Mouse (Mus musculus): Measurements from ENCODE around the gene Cdkn2b. TPM values are rescaled to one million over a fixed set of nuclear protein-coding genes. Genes with fewer than 3 reads are reported as not detected.

Cdkn2b gene
- polyA plus RNA-seq (2015; fragmentation: Nextera tagmentation; extraction: Ambion mirVana): 0.15 TPM in 1 of 2 replicates, not detected in the other

DNA sequence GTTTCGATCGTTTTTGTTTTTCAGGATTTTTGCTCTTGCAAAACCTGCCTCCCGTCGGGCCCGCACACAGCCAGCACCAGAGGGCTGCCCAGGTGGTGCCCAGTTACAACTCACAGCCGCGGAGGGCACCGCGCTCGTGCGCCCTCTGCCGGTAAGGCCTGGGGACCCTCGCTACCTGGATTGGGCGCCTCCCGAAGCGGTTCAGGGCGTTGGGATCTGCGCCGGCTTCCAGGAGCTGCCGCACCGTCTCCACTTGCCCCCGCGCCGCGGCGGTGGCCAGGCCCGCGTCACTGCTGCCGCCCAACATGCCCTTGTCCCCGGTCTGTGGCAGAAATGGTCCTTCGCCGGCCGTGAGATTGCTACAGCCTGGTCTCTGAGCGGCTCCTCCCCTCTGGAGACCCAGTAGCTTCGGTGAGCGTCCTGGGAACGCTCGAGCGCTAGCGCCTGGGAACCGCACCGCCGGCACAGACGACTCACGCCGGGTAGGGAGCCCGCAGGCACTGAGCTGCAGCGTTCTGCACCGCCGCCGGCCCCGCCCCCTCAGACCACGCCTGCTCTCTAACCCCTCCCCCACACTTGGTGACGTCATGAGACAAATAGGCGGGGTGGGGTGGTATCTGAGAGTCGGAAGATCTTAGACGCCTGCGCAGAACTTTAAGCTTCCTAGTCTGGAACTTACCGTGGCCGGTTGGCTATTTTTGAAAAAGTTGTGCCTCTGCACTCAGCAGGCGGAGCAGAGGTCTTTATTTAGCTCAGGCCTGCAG lies at the start of gene Cdkn2b:
TSS of gene Cdkn2b (minus strand) at position 549 of the 764 bp plus-strand sequence.
- under 1% methylated on average over 61 of the region's 61 CpGs for WGBS (ENCODE audit: insufficient replicate concordance)
- ATAC-seq (ENCODE audit: low read depth): peak; percentile 89
- H3K4me3 ChIP-seq (ENCODE audit: low read depth, low read length): peak within 1 kb of the TSS; percentile 62
- H3K4me1 ChIP-seq (ENCODE audit: control insufficient read depth, low read depth, low read length): peaks cover 5% of the 10 kb centered on the region
- H3K9me3 ChIP-seq (replicated peaks; ENCODE audit: control insufficient read depth, low read length): no peaks in the 10 kb centered on the region
- H3K9ac ChIP-seq (ENCODE audit: low read depth, low read length): peak within 1 kb of the TSS; percentile 24
- peaks cover 60% of the 10 kb centered on the region for H3K27me3 ChIP-seq (ENCODE audit: control insufficient read depth, insufficient read depth, low read depth, low read length)
- no peak within 1 kb of the TSS for H3K27ac ChIP-seq (ENCODE audit: low read length)
- peak within 1 kb of the TSS; percentile 86 for H3K4me2 ChIP-seq (ENCODE audit: low read depth, low read length)
- H3K36me3 ChIP-seq (ENCODE audit: control insufficient read depth, insufficient read depth): no peaks in the 10 kb centered on the region

DNA sequence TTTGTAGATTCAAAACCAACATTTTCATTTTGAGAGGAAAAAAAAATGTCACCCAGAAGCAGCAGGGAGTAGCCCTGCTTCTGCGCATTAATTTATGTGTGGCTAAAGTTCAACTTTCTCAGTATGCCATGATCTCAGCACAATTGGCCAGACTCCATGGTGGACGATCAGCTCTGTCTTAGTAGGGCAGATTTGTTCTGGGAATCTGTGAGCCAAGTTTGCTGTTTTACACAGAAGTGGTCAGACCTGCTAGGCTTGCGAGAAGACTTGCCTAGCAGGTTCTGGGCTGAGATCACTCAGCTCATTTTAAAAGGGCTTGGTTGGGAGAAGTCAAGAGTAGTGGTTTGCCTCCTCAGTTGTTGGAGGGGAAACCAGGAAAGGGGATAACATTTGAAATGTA lies 49.5 kb upstream of the Cdkn2b start:
- Histone ChIP-seq H3K4me3 (ENCODE audit: low read depth, low read length) (no peak overlapping the region), H3K4me2 (ENCODE audit: low read depth, low read length) (no peak overlapping the region), H3K4me1 (ENCODE audit: control insufficient read depth, low read depth, low read length) (no peaks in the 10 kb centered on the region), H3K27ac (ENCODE audit: low read length) (no peak overlapping the region), H3K9me3 (replicated peaks; ENCODE audit: control insufficient read depth, low read length) (no peaks in the 10 kb centered on the region), H3K36me3 (ENCODE audit: control insufficient read depth, insufficient read depth) (no peaks in the 10 kb centered on the region), H3K27me3 (ENCODE audit: control insufficient read depth, insufficient read depth, low read depth, low read length) (no peaks in the 10 kb centered on the region), H3K9ac (ENCODE audit: low read depth, low read length) (no peak overlapping the region)
- ATAC-seq (ENCODE audit: low read depth): no peak
- 58% methylated on average over 3 of the region's 3 CpGs for WGBS (ENCODE audit: insufficient replicate concordance)

DNA sequence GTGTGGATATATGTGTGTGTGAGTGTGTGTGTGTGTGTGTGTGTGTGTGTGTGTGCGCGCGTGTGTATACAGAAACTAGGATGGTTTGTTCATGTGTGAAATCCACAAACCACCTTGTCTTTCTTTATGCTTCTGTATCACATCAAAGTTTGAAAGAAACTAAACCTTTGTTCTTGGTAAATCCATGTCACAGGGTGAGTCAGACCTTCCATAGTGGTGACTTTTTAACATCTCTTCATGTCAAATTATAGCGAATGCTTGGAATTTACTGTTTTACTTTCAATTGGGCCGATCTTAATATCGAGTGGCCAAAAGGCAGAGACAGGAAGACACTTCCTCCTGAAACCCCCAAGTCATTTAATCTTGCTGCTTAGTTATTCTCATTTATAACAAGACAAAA lies 48.7 kb upstream of the Cdkn2b start:
- H3K9ac ChIP-seq (ENCODE audit: low read depth, low read length): no peak overlapping the region
- ATAC-seq (ENCODE audit: low read depth): no peak
- H3K36me3 ChIP-seq (ENCODE audit: control insufficient read depth, insufficient read depth): no peaks in the 10 kb centered on the region
- 85% methylated on average over 6 of the region's 6 CpGs for WGBS (ENCODE audit: insufficient replicate concordance)
- no peak overlapping the region for H3K4me2 ChIP-seq (ENCODE audit: low read depth, low read length)
- H3K9me3 ChIP-seq (replicated peaks; ENCODE audit: control insufficient read depth, low read length): no peaks in the 10 kb centered on the region
- no peaks in the 10 kb centered on the region for H3K4me1 ChIP-seq (ENCODE audit: control insufficient read depth, low read depth, low read length)
- H3K27me3 ChIP-seq (ENCODE audit: control insufficient read depth, insufficient read depth, low read depth, low read length): no peaks in the 10 kb centered on the region
- no peak overlapping the region for H3K27ac ChIP-seq (ENCODE audit: low read length)
- H3K4me3 ChIP-seq (ENCODE audit: low read depth, low read length): no peak overlapping the region

DNA sequence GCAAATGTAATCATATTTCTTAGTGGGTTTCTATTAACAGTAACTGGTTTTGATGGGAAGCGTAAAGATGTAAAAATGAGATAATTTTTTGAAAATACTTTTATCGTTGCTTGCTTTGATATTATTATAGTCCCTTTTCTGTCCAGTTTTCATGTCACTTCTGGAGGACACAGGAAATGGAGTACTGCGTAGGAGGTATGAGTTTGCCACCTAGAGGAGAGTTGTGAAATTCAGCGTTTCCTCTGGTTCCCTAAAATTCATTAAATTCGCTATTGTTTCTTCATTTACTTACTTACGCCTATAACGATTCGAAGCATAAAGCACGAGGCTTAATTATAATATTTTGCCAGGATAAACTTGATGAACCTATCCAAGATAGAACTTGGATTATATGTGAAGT lies 43.1 kb upstream of the Cdkn2b start:
- Histone ChIP-seq H3K27me3 (ENCODE audit: control insufficient read depth, insufficient read depth, low read depth, low read length) (no peaks in the 10 kb centered on the region), H3K4me1 (ENCODE audit: control insufficient read depth, low read depth, low read length) (no peaks in the 10 kb centered on the region), H3K36me3 (ENCODE audit: control insufficient read depth, insufficient read depth) (no peaks in the 10 kb centered on the region), H3K9me3 (replicated peaks; ENCODE audit: control insufficient read depth, low read length) (no peaks in the 10 kb centered on the region), H3K4me2 (ENCODE audit: low read depth, low read length) (no peak overlapping the region), H3K27ac (ENCODE audit: low read length) (no peak overlapping the region), H3K9ac (ENCODE audit: low read depth, low read length) (no peak overlapping the region), H3K4me3 (ENCODE audit: low read depth, low read length) (no peak overlapping the region)
- ATAC-seq (ENCODE audit: low read depth): no peak
- 36% methylated on average over 9 of the region's 9 CpGs for WGBS (ENCODE audit: insufficient replicate concordance)

DNA sequence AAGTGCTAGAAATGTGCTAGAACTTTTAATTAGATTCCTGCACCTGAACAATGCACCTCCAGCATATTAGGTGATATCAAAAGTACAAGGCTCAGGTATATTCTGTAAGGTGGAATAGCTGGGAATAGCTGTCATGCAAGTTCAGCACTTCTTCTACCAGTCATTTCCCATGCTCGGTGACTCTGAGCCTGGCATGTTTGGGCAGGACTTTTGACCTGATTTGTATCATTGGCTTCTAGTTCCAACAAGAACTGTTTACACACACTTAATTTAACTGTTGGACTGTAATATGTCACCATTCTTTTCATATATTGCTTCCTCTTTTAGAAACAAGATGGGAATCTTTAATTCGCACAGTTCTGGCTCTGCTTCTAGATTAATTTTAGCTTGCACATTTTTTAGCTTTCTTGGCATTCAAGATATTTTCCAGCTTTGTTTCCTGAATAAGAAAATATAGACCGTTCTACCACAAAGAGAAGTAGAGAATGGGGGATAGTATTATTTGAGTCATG lies 42.3 kb upstream of the Cdkn2b start:
- H3K27ac ChIP-seq (ENCODE audit: low read length): no peak overlapping the region
- no peak for ATAC-seq (ENCODE audit: low read depth)
- no peaks in the 10 kb centered on the region for H3K9me3 ChIP-seq (replicated peaks; ENCODE audit: control insufficient read depth, low read length)
- no peak overlapping the region for H3K9ac ChIP-seq (ENCODE audit: low read depth, low read length)
- no peaks in the 10 kb centered on the region for H3K4me1 ChIP-seq (ENCODE audit: control insufficient read depth, low read depth, low read length)
- no peaks in the 10 kb centered on the region for H3K27me3 ChIP-seq (ENCODE audit: control insufficient read depth, insufficient read depth, low read depth, low read length)
- no peaks in the 10 kb centered on the region for H3K36me3 ChIP-seq (ENCODE audit: control insufficient read depth, insufficient read depth)
- no peak overlapping the region for H3K4me2 ChIP-seq (ENCODE audit: low read depth, low read length)
- 58% methylated on average over 3 of the region's 3 CpGs for WGBS (ENCODE audit: insufficient replicate concordance)
- H3K4me3 ChIP-seq (ENCODE audit: low read depth, low read length): no peak overlapping the region

DNA sequence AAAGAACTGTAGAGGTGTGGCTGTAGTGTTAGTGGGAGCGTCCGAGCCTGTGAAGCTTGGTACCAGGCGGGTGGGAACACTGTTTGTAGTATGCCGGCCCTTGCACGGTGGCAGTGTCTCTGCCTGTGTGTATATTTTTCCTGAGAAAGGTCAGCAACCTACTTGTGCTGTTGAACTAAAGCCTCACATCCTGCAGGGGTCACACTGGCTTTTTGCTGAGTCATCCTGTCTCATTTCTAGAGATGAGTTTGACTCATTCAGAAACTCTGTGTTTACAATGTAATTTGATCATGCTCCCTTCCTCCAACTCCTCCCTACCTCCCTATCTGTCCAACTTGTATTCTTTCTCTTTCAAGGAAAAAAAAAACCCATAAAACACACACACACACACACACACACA lies 40.6 kb upstream of the Cdkn2b start:
- Histone ChIP-seq H3K4me3 (ENCODE audit: low read depth, low read length) (no peak overlapping the region), H3K4me1 (ENCODE audit: control insufficient read depth, low read depth, low read length) (no peaks in the 10 kb centered on the region), H3K36me3 (ENCODE audit: control insufficient read depth, insufficient read depth) (no peaks in the 10 kb centered on the region), H3K9ac (ENCODE audit: low read depth, low read length) (no peak overlapping the region), H3K4me2 (ENCODE audit: low read depth, low read length) (no peak overlapping the region), H3K27me3 (ENCODE audit: control insufficient read depth, insufficient read depth, low read depth, low read length) (no peaks in the 10 kb centered on the region), H3K9me3 (replicated peaks; ENCODE audit: control insufficient read depth, low read length) (no peaks in the 10 kb centered on the region), H3K27ac (ENCODE audit: low read length) (no peak overlapping the region)
- WGBS (ENCODE audit: insufficient replicate concordance): 34% methylated on average over 5 of the region's 5 CpGs
- no peak for ATAC-seq (ENCODE audit: low read depth)

DNA sequence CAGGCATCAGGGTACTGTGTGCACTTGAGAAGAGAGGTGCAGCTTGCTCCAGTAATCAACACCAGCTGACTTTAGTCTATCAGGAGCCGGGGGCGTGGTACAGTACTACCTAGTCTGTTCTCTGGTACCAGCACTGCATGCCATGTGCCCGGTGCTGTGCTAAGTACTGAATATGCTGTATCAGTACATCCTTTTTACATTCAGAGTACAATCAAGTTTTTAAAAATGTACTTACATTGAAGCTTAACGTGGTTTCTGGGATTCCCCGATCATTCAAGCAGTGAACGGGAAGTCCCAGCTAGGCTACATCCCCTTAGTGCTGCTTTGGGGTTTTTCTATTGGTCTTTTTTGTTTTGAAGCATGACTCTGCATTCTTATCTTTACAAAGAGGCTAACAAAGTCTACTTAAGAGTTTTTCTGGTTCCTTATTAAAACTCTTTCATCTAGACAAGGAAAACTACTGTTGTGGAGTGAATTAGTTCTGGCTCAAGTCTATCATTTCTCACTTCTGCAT lies 40.2 kb upstream of the Cdkn2b start:
- 52% methylated on average over 6 of the region's 6 CpGs for WGBS (ENCODE audit: insufficient replicate concordance)
- ATAC-seq (ENCODE audit: low read depth): no peak

DNA sequence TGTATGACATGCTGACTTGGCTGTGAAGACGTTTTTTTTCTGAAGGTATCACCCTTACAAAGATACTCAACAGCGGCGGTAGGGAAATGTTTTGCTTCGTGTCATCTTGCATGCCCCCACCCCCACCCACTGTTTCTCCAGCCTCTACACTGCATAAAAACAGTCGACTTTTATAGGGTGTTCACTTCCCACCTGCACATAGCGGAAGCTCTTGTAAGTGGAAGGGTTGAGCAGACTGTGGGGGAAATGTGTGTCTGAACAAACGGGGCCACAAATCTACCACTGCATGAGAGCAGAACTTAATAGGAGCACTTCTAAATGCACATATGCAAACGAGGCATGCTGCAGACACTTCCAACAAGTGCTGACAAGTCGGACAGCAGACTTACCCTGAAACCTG lies 39.6 kb upstream of the Cdkn2b start:
- ATAC-seq (ENCODE audit: low read depth): no peak
- H3K4me3 ChIP-seq (ENCODE audit: low read depth, low read length): no peak overlapping the region
- H3K36me3 ChIP-seq (ENCODE audit: control insufficient read depth, insufficient read depth): no peaks in the 10 kb centered on the region
- WGBS (ENCODE audit: insufficient replicate concordance): 50% methylated on average over 9 of the region's 9 CpGs
- H3K4me2 ChIP-seq (ENCODE audit: low read depth, low read length): no peak overlapping the region
- no peaks in the 10 kb centered on the region for H3K9me3 ChIP-seq (replicated peaks; ENCODE audit: control insufficient read depth, low read length)
- H3K4me1 ChIP-seq (ENCODE audit: control insufficient read depth, low read depth, low read length): no peaks in the 10 kb centered on the region
- no peak overlapping the region for H3K27ac ChIP-seq (ENCODE audit: low read length)
- H3K27me3 ChIP-seq (ENCODE audit: control insufficient read depth, insufficient read depth, low read depth, low read length): no peaks in the 10 kb centered on the region
- no peak overlapping the region for H3K9ac ChIP-seq (ENCODE audit: low read depth, low read length)

More for the DNA sequence above, 40.2 kb upstream of the Cdkn2b start:
- H3K27ac ChIP-seq (ENCODE audit: low read length): no peak overlapping the region
- H3K4me3 ChIP-seq (ENCODE audit: low read depth, low read length): no peak overlapping the region
- no peaks in the 10 kb centered on the region for H3K27me3 ChIP-seq (ENCODE audit: control insufficient read depth, insufficient read depth, low read depth, low read length)
- no peaks in the 10 kb centered on the region for H3K9me3 ChIP-seq (replicated peaks; ENCODE audit: control insufficient read depth, low read length)
- H3K4me1 ChIP-seq (ENCODE audit: control insufficient read depth, low read depth, low read length): no peaks in the 10 kb centered on the region
- no peaks in the 10 kb centered on the region for H3K36me3 ChIP-seq (ENCODE audit: control insufficient read depth, insufficient read depth)
- no peak overlapping the region for H3K9ac ChIP-seq (ENCODE audit: low read depth, low read length)
- no peak overlapping the region for H3K4me2 ChIP-seq (ENCODE audit: low read depth, low read length)

DNA sequence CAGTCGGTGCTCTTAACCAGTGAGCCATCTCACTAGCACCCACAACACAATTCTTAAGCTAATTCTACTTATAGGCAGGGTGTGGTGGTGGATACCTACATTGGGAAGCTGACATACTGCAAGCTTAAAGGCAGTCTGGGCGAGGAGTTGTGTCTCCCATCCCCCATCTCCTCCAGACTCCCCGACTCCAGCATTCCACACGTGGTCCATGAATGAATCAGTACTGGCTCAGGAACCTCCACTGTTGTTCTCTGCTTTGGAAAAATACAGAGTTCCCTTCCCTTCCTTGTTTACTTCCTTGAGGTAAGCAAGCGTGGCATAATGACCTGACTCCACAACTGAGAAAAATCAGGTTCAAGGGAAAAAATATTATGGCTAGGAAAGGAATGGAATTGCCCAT lies 38.0 kb upstream of the Cdkn2b start:
- Histone ChIP-seq H3K36me3 (ENCODE audit: control insufficient read depth, insufficient read depth) (no peaks in the 10 kb centered on the region), H3K4me3 (ENCODE audit: low read depth, low read length) (no peak overlapping the region), H3K27me3 (ENCODE audit: control insufficient read depth, insufficient read depth, low read depth, low read length) (no peaks in the 10 kb centered on the region), H3K4me2 (ENCODE audit: low read depth, low read length) (no peak overlapping the region), H3K27ac (ENCODE audit: low read length) (no peak overlapping the region), H3K9ac (ENCODE audit: low read depth, low read length) (no peak overlapping the region), H3K9me3 (replicated peaks; ENCODE audit: control insufficient read depth, low read length) (no peaks in the 10 kb centered on the region), H3K4me1 (ENCODE audit: control insufficient read depth, low read depth, low read length) (no peaks in the 10 kb centered on the region)
- WGBS (ENCODE audit: insufficient replicate concordance): 40% methylated on average over 5 of the region's 5 CpGs
- ATAC-seq (ENCODE audit: low read depth): no peak

All from liver, embryonic 16.5 days (tissue).